Mouse (Mus musculus) ES-E14 (cell line): ENCODE measurements around the gene Uox. TPM values are rescaled to one million over a fixed set of nuclear protein-coding genes. Genes with fewer than 3 reads are reported as not detected.

Experiments
- DNase-seq: peaks from one replicate; pipeline ENCODE4 v3.0.0-alpha.2; 2013; ENCODE audit warnings: low read depth, low spot score
- H3K27ac ChIP-seq: 2 replicates; pipeline ENCODE4 v1.5.1; 2012; ENCODE audit warnings: low read depth, mild to moderate bottlenecking, low read length, moderate library complexity, mixed read lengths; ENCODE audit not compliant: poor library complexity, insufficient read depth, severe bottlenecking
- H3K36me3 ChIP-seq: 2 replicates; pipeline ENCODE4 v1.6.1; 2012; ENCODE audit warnings: mild to moderate bottlenecking, low read length, moderate library complexity, mixed read lengths; ENCODE audit not compliant: control insufficient read depth, poor library complexity, insufficient read depth, severe bottlenecking
- H3K4me1 ChIP-seq, 2 experiments: fragments of 150-350 bp in 1 of 2; sonication (generic) in 1 of 2; 2 replicates each; pipeline ENCODE4 v1.6.1; 2012; ENCODE audit warnings: low read length in 2 of 2, mild to moderate bottlenecking in 1 of 2, mixed read lengths in 1 of 2; ENCODE audit not compliant: control insufficient read depth in 2 of 2, insufficient read depth in 2 of 2, poor library complexity in 1 of 2
- H3K4me3 ChIP-seq, 2 experiments: fragments of 150-350 bp in 1 of 2; sonication (generic) in 1 of 2; 2 replicates each; pipeline ENCODE4 v1.5.1; 2012; ENCODE audit warnings: low read length in 2 of 2, low read depth in 1 of 2, mild to moderate bottlenecking in 1 of 2, mixed read lengths in 1 of 2; ENCODE audit not compliant: insufficient read depth in 1 of 2, poor library complexity in 1 of 2, severe bottlenecking in 1 of 2
- H3K9ac ChIP-seq: 2 replicates; pipeline ENCODE4 v1.6.1; 2012; ENCODE audit warnings: low read depth, mild to moderate bottlenecking, low read length, mixed read lengths; ENCODE audit not compliant: poor library complexity, insufficient read depth, severe bottlenecking
- H3K9me3 ChIP-seq: fragments of 150-350 bp; sonication (generic); 2 replicates; pipeline ENCODE4 v1.6.1; 2012; ENCODE audit warnings: low read depth, mild to moderate bottlenecking, low read length; ENCODE audit not compliant: control insufficient read depth, insufficient read depth
- CHD2 ChIP-seq: IDR thresholded peaks from 2 replicates; pipeline ENCODE4 v1.6.1; 2014; ENCODE audit warnings: mild to moderate bottlenecking, low read depth, low read length, inconsistent platforms
- HCFC1 ChIP-seq: IDR thresholded peaks from 2 replicates; pipeline ENCODE4 v1.6.1; 2012; ENCODE audit warnings: low read length, inconsistent platforms, borderline replicate concordance; ENCODE audit not compliant: insufficient read depth
- MAFK ChIP-seq: IDR thresholded peaks from 2 replicates; pipeline ENCODE4 v1.6.1; 2014; ENCODE audit warnings: mild to moderate bottlenecking, low read depth, low read length, inconsistent platforms; ENCODE audit not compliant: insufficient read depth
- ZC3H11A ChIP-seq: IDR thresholded peaks from 2 replicates; pipeline ENCODE4 v1.6.1; 2012; ENCODE audit warnings: low read depth, mild to moderate bottlenecking, inconsistent platforms, low read length, borderline replicate concordance
- ZNF384 ChIP-seq: IDR thresholded peaks from 2 replicates; pipeline ENCODE4 v1.6.1; 2012; ENCODE audit warnings: low read depth, low read length, inconsistent platforms
- in situ Hi-C, 2 experiments: fragments of 600-800 bp; cut with MboI; formaldehyde crosslinking; loops; one replicate each; pipeline ENCODE4 v1.15.1; 2025; ENCODE audit warnings: low sequenced_read_pairs in 2 of 2, inconsistent platforms in 1 of 2; ENCODE audit not compliant: unreplicated experiment in 2 of 2
- total RNA-seq: library from RNA; depleted of rRNA; stranded (reverse); fragments of 300-350 nt; gene quantifications from 2 replicates; pipeline ENCODE4 v1.2.3, GENCODE M21; 2012

Gene Uox
- total RNA-seq, 1 experiment, result not detected

GRCm38 (mm10) chr3:146557507-146557906, 12.7 kb upstream of the Uox start:
- in situ Hi-C loops, result no loop called here
- no peaks in the 10 kb centered on the region for H3K4me1 ChIP-seq
- no peaks in the 10 kb centered on the region for H3K9me3 ChIP-seq
- H3K4me3 ChIP-seq, result no peak overlapping the region
- H3K9ac ChIP-seq, result no peak overlapping the region
- no peaks in the 10 kb centered on the region for H3K36me3 ChIP-seq
- TF ChIP-seq CHD2 (no peak), MAFK (no peak), ZNF384 (no peak), ZC3H11A (no peak), HCFC1 (no peak)
- no peak for DNase-seq
- no peak overlapping the region for H3K27ac ChIP-seq

DNA sequence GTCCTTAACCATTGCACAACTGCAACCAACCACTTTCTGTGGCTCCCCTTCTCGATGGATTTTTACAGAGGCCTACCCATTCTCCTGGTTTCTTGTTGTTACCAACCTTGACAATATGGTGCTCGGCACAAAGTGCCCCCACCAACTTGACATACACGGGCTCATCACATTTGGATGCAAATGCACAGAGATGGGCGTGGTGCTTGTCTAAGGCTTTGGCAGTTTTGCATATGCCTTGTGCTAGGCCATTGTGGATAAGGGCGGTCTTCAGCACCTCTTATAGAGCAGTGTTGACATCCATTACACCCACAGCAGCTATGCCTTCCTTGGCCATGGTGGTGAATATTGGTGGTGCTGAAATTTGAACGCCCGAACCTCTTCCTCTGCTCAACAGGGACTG, 7.3 kb upstream of the Uox start:
- Histone ChIP-seq H3K9ac (no peak overlapping the region), H3K4me3 (no peak overlapping the region), H3K27ac (no peak overlapping the region), H3K4me1 (peaks cover 0 to 6% of the 10 kb centered on the region in 2 experiments; a peak in 2 of 4 replicates), H3K36me3 (no peaks in the 10 kb centered on the region), H3K9me3 (no peaks in the 10 kb centered on the region)
- DNase-seq, result peak; percentile 16
- no peak for TF ChIP-seq CHD2
- TF ChIP-seq HCFC1, result no peak
- TF ChIP-seq ZC3H11A, result no peak
- no peak for TF ChIP-seq MAFK
- no peak for TF ChIP-seq ZNF384
- in situ Hi-C loops, result no loop called here

DNA sequence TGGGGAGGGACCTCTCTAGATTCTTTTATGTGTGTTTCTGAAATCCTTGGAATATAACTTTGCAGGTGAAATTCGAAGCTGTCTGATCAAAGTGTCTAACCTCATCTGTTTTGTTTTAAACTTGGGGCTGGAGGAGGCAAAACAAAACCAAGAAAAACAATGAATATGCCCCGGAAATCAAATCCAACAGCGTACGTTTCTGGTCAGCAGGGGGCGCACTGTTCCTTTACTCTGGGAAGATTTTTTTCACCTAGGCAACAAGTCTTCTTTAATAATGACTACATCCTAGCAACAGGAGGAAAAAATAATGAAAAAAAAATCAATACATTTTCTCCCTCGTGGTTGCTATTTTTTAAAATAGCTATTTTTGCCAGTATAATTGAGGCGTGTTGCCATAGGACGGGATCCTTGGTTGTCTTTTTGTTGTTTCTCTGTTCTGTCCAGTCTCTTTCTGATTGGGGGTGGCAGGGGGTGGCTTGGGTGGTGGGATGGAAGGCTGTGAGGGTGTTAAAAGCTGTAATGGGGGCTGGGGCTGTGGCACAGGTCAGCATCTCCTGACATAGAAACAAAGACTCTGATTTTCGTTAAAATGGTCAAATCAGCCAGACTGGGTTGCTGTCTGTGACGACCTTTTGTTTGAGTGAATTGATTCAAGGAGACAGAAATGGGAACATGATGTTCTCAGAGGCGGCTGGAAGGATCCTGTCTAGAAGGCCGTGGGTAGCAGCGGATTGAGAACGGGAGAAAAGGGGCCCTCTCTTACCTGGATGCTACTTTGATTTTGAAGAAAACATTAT, 5.8 kb upstream of the Uox start:
- in situ Hi-C loops, result no loop called here
- Histone ChIP-seq H3K9me3 (no peaks in the 10 kb centered on the region), H3K36me3 (no peaks in the 10 kb centered on the region), H3K4me3 (no peak overlapping the region), H3K4me1 (peaks cover 0 to 6% of the 10 kb centered on the region in 2 experiments; a peak in 2 of 4 replicates), H3K9ac (no peak overlapping the region), H3K27ac (no peak overlapping the region)
- peak; percentile 59 for DNase-seq
- TF ChIP-seq ZC3H11A (peak; percentile 42; the same call in 1 of the 2 replicates), CHD2 (no peak), MAFK (no peak), HCFC1 (no peak), ZNF384 (peak; percentile 77)

DNA sequence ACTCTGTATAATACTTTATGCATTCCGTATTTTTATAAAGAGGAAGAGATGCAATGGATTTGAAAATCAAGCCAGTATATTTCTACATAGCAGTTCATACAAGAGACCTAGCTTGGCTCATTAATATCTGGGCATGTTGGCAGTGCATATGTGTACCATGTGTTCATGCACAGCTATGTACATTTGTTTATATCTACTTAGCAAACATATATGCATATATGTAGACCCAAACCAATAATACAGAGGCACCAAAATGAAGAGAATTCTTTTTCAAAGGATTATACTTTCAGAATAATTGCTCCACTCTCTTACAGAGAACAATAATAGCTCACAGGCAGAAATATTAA, 5.2 kb upstream of the Uox start:
- DNase-seq, result no peak
- peaks cover 0 to 6% of the 10 kb centered on the region in 2 experiments; a peak in 2 of 4 replicates for H3K4me1 ChIP-seq
- no peak overlapping the region for H3K27ac ChIP-seq
- H3K9me3 ChIP-seq, result no peaks in the 10 kb centered on the region
- in situ Hi-C loops, result no loop called here
- TF ChIP-seq CHD2, result no peak
- TF ChIP-seq MAFK, result no peak
- TF ChIP-seq HCFC1, result no peak
- no peak for TF ChIP-seq ZC3H11A
- no peaks in the 10 kb centered on the region for H3K36me3 ChIP-seq
- H3K4me3 ChIP-seq, result no peak overlapping the region
- no peak overlapping the region for H3K9ac ChIP-seq

- DNase-seq, result no peak
- Histone ChIP-seq H3K9ac (no peak overlapping the region), H3K4me3 (no peak overlapping the region), H3K9me3 (no peaks in the 10 kb centered on the region), H3K27ac (no peak overlapping the region), H3K36me3 (no peaks in the 10 kb centered on the region), H3K4me1 (peaks cover 0 to 6% of the 10 kb centered on the region in 2 experiments; a peak in 2 of 4 replicates)
- in situ Hi-C loops, result no loop called here
- TF ChIP-seq HCFC1 (no peak), ZC3H11A (no peak), ZNF384 (no peak), CHD2 (no peak), MAFK (no peak)
Observed at GRCm38 (mm10) chr3:146567366-146567765, 2.9 kb upstream of the Uox start.
